Mouse (Mus musculus) thymus, adult 2 months (tissue): ENCODE results near the gene D630039A03Rik.

Experiments
- CTCF ChIP-seq: fragments of 200-500 bp; IDR thresholded peaks from 2 replicates; pipeline ENCODE4 v1.5.1; 2012; ENCODE audit warnings: mild to moderate bottlenecking, control low read depth, low read length, moderate library complexity, borderline replicate concordance; ENCODE audit not compliant: control insufficient read depth, poor library complexity, insufficient read depth; ENCODE audit errors: extremely low read depth
- POLR2A ChIP-seq: fragments of 200-500 bp; IDR thresholded peaks from 2 replicates; pipeline ENCODE4 v1.6.1; 2012; ENCODE audit warnings: mild to moderate bottlenecking, low read length, control low read depth, moderate library complexity; ENCODE audit not compliant: control insufficient read depth, poor library complexity, insufficient read depth; ENCODE audit errors: extremely low read depth

- no peak for TF ChIP-seq CTCF
- no peak for TF ChIP-seq POLR2A
Observed at GRCm38 (mm10) chr4:57861856-57862255, 54.2 kb downstream of the D630039A03Rik start.
